Mouse (Mus musculus) heart, postnatal 4 days (tissue): ENCODE measurements around the gene Col28a1. TPM values are rescaled to one million over a fixed set of nuclear protein-coding genes. Genes with fewer than 3 reads are reported as not detected.

Source experiments
- DNase-seq: peaks from one replicate; pipeline ENCODE4 v3.0.0; 2021
- total RNA-seq, 2 experiments: library from RNA; stranded (reverse); gene quantifications; 2 replicates each; pipeline ENCODE4 v1.2.3; 2021

Gene Col28a1
- total RNA-seq, 2 experiments from 2014 or later, result 0.59 to 0.76 TPM

DNA sequence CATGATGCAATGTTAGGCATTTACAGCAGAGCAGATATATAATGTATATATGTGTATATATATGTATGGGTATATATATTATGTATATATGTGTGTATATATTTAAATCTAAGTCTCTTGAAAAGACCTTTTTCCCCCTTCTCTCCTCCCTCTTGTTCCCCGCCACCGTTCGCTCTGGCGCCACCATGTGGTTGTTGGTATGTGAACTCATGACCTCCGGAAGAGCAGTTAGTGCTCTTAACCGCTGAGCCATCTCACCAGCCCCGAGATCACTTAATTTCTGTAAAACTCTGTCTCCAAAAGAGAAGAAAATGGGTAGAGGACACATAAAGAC, 208.8 kb downstream of the Col28a1 start:
- DNase-seq, result peak; percentile 77

DNA sequence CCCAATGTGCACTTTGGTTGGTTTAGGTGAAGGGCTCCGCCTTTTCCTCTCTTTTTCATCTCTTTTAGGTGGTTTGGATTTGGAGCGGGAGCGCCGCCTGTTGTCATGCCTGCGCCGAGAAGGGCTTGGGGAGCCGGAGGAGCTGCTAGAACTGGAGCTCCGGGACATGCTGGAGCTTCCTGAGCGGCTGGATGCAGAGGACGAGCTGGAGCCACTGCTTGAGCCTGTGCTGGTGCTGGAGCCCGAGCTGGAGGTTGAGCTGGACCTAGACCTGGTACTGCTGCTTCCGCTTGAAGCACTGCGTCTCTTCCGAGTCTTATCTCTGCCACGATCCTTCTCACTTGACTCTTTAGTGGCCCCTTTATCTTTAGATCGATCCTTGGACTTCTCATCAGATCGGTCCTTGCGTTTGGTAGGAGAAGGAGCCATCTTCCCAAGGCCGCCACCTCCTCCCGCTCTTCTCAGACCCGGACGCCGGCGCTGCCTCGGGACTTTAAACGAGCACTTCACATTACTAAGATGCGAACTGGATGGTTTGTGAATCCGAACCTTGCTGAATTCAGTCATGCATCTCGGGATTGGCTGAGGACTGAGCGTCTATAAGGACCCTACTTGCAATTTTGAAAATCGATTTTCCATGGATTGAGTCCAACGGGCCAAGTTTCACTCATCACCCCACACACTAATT, 209.3 kb downstream of the Col28a1 start:
- DNase-seq, result peak; percentile 8

DNA sequence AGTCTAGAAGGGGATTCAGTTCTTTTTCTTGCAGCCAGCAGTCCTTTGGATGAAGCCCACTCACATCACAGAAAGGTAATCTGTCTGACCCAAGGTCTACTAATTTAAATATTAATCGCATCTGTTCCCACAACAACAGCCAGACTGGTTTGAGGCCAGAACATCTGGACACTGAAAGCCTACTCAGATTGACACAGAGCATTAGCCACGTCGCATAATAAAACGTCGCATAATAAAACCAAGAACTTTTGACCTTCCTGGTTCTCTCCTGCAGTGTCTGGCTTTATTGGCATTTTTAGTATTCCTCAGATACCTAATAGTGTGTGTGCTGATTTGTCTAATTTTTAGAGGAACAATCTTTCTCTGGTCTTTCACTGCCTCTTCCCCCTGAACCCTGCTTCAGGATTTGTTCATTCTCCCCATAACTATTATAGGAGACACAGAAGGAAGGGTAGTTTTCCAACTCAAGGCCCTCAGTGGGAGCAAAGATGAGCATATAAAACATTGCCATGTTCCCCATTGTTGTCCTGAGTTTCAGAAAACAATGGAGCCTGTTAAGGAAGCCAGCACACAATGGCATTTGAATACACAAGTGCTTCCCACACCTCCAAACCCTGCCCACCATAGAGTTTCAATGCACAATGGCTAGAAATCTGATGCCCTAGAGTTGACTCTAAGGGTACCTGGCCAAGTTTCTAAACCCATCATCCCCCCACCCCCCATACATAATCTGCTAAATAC, 221.2 kb downstream of the Col28a1 start:
- DNase-seq, result no peak

DNA sequence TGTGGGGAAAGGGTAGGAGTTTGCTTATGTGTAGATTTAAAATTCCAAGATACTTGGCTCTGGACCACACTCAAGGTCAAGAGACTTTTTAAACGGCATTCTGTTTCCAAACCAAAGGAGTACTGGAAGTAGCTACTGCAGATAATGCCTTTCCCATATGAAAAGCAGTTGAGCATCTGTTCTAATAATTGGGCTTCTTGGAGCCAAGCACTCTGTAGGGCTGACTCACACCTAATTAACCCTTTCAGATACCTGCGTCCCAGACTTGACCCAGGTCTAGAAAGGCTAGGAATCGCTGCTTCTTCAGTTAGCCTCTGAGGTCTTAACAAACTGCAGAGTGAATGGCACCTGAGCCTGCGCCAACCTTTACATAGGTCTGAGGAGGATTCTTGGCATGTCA, 223.0 kb downstream of the Col28a1 start:
- no peak for DNase-seq

DNA sequence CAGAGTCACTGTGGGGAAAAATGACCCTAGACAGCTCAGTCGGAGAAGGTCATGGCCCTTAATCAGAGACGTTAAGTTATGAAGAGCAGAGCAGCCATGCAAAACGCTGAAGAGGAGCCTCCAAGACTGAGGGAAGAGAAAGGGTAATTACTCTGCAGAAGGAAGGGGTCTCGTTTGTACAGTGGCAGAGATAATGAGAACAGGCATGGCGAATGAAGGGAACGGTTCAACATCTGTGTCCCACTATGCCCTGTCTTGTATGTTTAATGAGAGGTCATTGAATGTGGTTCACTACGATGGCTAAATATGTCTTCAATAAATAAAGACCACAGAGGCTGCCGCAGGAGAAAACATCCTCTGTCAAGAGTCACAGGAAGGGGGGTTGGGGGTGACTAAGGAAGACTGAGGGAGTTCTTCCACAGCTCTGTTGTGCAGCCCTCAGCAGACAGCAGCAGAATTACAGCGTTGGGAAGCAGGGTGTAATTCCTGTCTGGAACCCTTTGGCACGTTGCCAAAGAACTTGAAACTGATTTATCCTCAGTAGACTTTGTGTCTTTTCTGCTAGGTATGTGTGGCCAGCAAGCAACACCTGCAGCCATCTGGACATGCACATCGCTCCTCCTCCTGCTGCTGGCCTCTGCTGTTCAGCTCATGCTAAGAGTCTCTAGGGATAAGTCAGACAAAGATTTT, 226.4 kb downstream of the Col28a1 start:
- DNase-seq, result peak; percentile 31

DNA sequence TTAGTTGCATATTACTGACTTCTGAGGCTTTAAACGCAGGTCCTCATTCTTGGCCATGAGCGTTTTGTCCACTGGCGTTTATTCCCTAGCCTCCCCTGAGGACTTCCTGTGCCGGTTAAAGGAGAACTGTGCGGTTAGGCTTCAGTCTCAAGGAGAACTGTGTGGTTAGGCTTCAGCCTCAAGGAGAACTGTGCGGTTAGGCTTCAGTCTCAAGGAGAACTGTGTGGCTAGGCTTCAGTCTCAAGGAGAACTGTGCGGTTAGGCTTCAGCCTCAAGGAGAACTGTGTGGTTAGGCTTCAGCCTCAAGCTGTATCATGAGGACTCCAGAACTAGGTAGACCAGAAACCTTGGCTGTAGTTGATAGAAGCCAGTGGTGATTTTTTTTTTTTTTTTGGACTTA, 229.7 kb downstream of the Col28a1 start:
- no peak for DNase-seq

DNA sequence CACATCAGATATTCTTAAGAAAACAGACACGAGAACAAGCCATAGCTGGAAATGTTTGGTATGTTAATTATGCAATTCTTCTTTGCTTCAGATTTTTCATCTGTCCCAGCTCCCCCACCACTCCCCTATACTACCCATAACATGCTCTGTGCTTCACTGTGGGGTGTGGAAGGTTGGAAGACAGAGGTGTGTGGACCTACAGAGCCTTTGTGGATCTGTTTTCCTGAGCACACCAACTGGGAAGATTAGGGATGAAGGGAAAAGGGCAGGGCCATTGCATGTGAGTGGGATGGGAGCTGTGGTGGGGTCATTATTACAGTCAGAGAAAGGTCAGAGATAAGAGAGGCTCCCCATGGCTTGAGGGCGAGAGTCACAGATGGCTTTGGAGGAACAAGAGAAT, 240.2 kb downstream of the Col28a1 start:
- no peak for DNase-seq

DNA sequence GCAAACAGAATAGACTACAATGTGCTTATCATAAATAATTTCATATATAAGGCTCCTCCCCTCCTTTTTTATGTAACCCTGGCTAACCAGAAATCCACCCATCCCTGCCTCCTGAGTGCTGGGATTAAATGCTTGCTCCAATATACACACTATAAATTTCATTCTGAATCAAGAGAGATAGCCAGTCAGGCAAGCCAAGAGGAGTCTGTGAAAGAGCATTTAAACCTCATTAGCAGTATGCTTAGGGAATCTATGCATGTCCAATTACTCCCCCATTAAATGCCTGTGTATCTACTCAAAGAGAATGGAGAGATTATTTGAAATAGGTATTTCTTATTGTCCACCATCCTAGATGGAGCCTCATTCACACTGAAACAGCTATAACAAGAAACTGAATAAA, 240.6 kb downstream of the Col28a1 start:
- no peak for DNase-seq

Other genes starting within 250 kb of the Col28a1 start
- 10 to 100 TPM; 21.5 to 23.2 TPM for gene Mios, start 16.6 kb upstream of the Col28a1 start, total RNA-seq
- 10 to 100 TPM; 31.9 to 37.3 TPM for gene Rpa3, start 66.6 kb upstream of the Col28a1 start, total RNA-seq
- 10 to 100 TPM; 12.5 to 15.2 TPM for gene Umad1, start 66.7 kb upstream of the Col28a1 start, total RNA-seq
- gene Gm45062, start 66.8 kb upstream of the Col28a1 start, total RNA-seq, result 1 to 10 TPM; 1.1 to 1.4 TPM